Mouse (Mus musculus): ENCODE measurements around the gene Nfix. TPM values are rescaled to one million over a fixed set of nuclear protein-coding genes. Genes with fewer than 3 reads are reported as not detected.
A peak's percentile ranks its signal among the peaks of the same experiment; 100 is the strongest.
"Not testable (repeated sequence)": the region's sequence is repeated elsewhere in the genome, so short reads cannot be mapped to it uniquely, and the experiment has no call there.

The Nfix gene
- polyA plus RNA-seq, 1 experiment: 1.2 TPM

GRCm38 (mm10) chr8:84834002-84834865, 34.1 kb upstream of the Nfix start:
- H3K4me3 ChIP-seq (ENCODE audit: low read depth, low read length): no peak overlapping the region
- H3K4me1 ChIP-seq (ENCODE audit: control insufficient read depth, insufficient read depth, low read length): peaks cover 1% of the 10 kb centered on the region
- no peaks in the 10 kb centered on the region for H3K9me3 ChIP-seq (replicated peaks; ENCODE audit: control insufficient read depth, insufficient read depth, low read length, poor library complexity, severe bottlenecking)
- H3K27ac ChIP-seq (ENCODE audit: insufficient read depth, low read length): no peak overlapping the region
- TF ChIP-seq CTCF (IDR thresholded peaks at IDR 0.05; ENCODE audit: low read depth, low read length) (no peak), EP300 (IDR thresholded peaks at IDR 0.05; ENCODE audit: insufficient read depth, low read depth, low read length) (no peak), POLR2A (IDR thresholded peaks at IDR 0.05; ENCODE audit: insufficient read depth, low read length) (no peak)
- peaks cover 50% of the 10 kb centered on the region for H3K36me3 ChIP-seq (ENCODE audit: control insufficient read depth, insufficient read depth, low read length, poor library complexity, severe bottlenecking)
- H3K9ac ChIP-seq (ENCODE audit: low read depth, poor library complexity, severe bottlenecking): no peak overlapping the region
- H3K27me3 ChIP-seq (ENCODE audit: control insufficient read depth, insufficient read depth, low read length, poor library complexity, severe bottlenecking): no peaks in the 10 kb centered on the region

GRCm38 (mm10) chr8:84832759-84833742, 32.9 kb upstream of the Nfix start:
- peak overlapping the region; percentile 70 for H3K27ac ChIP-seq (ENCODE audit: insufficient read depth, low read length)
- no peaks in the 10 kb centered on the region for H3K9me3 ChIP-seq (replicated peaks; ENCODE audit: control insufficient read depth, insufficient read depth, low read length, poor library complexity, severe bottlenecking)
- H3K4me3 ChIP-seq (ENCODE audit: low read depth, low read length): peak overlapping the region; percentile 77
- H3K36me3 ChIP-seq (ENCODE audit: control insufficient read depth, insufficient read depth, low read length, poor library complexity, severe bottlenecking): peaks cover 44% of the 10 kb centered on the region
- H3K27me3 ChIP-seq (ENCODE audit: control insufficient read depth, insufficient read depth, low read length, poor library complexity, severe bottlenecking): no peaks in the 10 kb centered on the region
- peaks cover 1% of the 10 kb centered on the region for H3K4me1 ChIP-seq (ENCODE audit: control insufficient read depth, insufficient read depth, low read length)
- TF ChIP-seq CTCF (IDR thresholded peaks at IDR 0.05; ENCODE audit: low read depth, low read length): no peak
- TF ChIP-seq POLR2A (IDR thresholded peaks at IDR 0.05; ENCODE audit: insufficient read depth, low read length): no peak
- no peak for TF ChIP-seq EP300 (IDR thresholded peaks at IDR 0.05; ENCODE audit: insufficient read depth, low read depth, low read length)
- peak overlapping the region; percentile 91 for H3K9ac ChIP-seq (ENCODE audit: low read depth, poor library complexity, severe bottlenecking)

GRCm38 (mm10) chr8:84832034-84832717, 32.0 kb upstream of the Nfix start:
- Histone ChIP-seq H3K9ac (ENCODE audit: low read depth, poor library complexity, severe bottlenecking) (peak overlapping the region; percentile 91), H3K9me3 (replicated peaks; ENCODE audit: control insufficient read depth, insufficient read depth, low read length, poor library complexity, severe bottlenecking) (no peaks in the 10 kb centered on the region), H3K4me1 (ENCODE audit: control insufficient read depth, insufficient read depth, low read length) (peaks cover 1% of the 10 kb centered on the region), H3K36me3 (ENCODE audit: control insufficient read depth, insufficient read depth, low read length, poor library complexity, severe bottlenecking) (peaks cover 36% of the 10 kb centered on the region), H3K27ac (ENCODE audit: insufficient read depth, low read length) (peak overlapping the region; percentile 92), H3K27me3 (ENCODE audit: control insufficient read depth, insufficient read depth, low read length, poor library complexity, severe bottlenecking) (no peaks in the 10 kb centered on the region), H3K4me3 (ENCODE audit: low read depth, low read length) (peak overlapping the region; percentile 77)
- TF ChIP-seq POLR2A (IDR thresholded peaks at IDR 0.05; ENCODE audit: insufficient read depth, low read length): peak; percentile 47
- no peak for TF ChIP-seq CTCF (IDR thresholded peaks at IDR 0.05; ENCODE audit: low read depth, low read length)
- no peak for TF ChIP-seq EP300 (IDR thresholded peaks at IDR 0.05; ENCODE audit: insufficient read depth, low read depth, low read length)

GRCm38 (mm10) chr8:84831490-84831889, 31.3 kb upstream of the Nfix start, which contains the start of gene Gadd45gip1:
Gene Gadd45gip1, plus strand, starts transcription at chr8:84831522.
- peak within 1 kb of the TSS; percentile 91 for H3K9ac ChIP-seq (ENCODE audit: low read depth, poor library complexity, severe bottlenecking)
- no peaks in the 10 kb centered on the region for H3K9me3 ChIP-seq (replicated peaks; ENCODE audit: control insufficient read depth, insufficient read depth, low read length, poor library complexity, severe bottlenecking)
- H3K27me3 ChIP-seq (ENCODE audit: control insufficient read depth, insufficient read depth, low read length, poor library complexity, severe bottlenecking): no peaks in the 10 kb centered on the region
- peaks cover 30% of the 10 kb centered on the region for H3K36me3 ChIP-seq (ENCODE audit: control insufficient read depth, insufficient read depth, low read length, poor library complexity, severe bottlenecking)
- peak within 1 kb of the TSS; percentile 92 for H3K27ac ChIP-seq (ENCODE audit: insufficient read depth, low read length)
- H3K4me1 ChIP-seq (ENCODE audit: control insufficient read depth, insufficient read depth, low read length): peaks cover 1% of the 10 kb centered on the region
- H3K4me3 ChIP-seq (ENCODE audit: low read depth, low read length): peak within 1 kb of the TSS; percentile 77
- TF ChIP-seq POLR2A (IDR thresholded peaks at IDR 0.05; ENCODE audit: insufficient read depth, low read length) (no peak), CTCF (IDR thresholded peaks at IDR 0.05; ENCODE audit: low read depth, low read length) (peak; percentile 8)

GRCm38 (mm10) chr8:84826518-84826917, 26.4 kb upstream of the Nfix start:
- not testable (repeated sequence) for H3K4me1 ChIP-seq (ENCODE audit: control insufficient read depth, insufficient read depth, low read length); H3K36me3 ChIP-seq (ENCODE audit: control insufficient read depth, insufficient read depth, low read length, poor library complexity, severe bottlenecking); H3K27me3 ChIP-seq (ENCODE audit: control insufficient read depth, insufficient read depth, low read length, poor library complexity, severe bottlenecking); H3K4me3 ChIP-seq (ENCODE audit: low read depth, low read length); H3K9ac ChIP-seq (ENCODE audit: low read depth, poor library complexity, severe bottlenecking); H3K9me3 ChIP-seq (replicated peaks; ENCODE audit: control insufficient read depth, insufficient read depth, low read length, poor library complexity, severe bottlenecking); H3K27ac ChIP-seq (ENCODE audit: insufficient read depth, low read length)

All from ES-Bruce4 (cell line).